Comparison of ENCODE assay signal across 33 mouse cellular contexts in genomic region chr8:74901765-74902164, GRCm38 (mm10). TPM values are rescaled to one million over a fixed set of nuclear protein-coding genes. Genes with fewer than 3 reads are reported as not detected.
"Had no signal": no experiment of that assay in that cellular context is flagged by ENCODE, and none has a peak within 500 bp of the region (broad histone marks: within the 10 kb centered on the region; RNA-seq: fewer than 3 reads in every experiment).

No protein-coding gene starts in this region.

- H3K4me2 ChIP-seq: heart, embryonic 12.5 days; hindbrain, embryonic 12.5 days; hindbrain, embryonic 14.5 days; limb, embryonic 12.5 days; liver, embryonic 11.5 days; liver, embryonic 13.5 days; liver, embryonic 15.5 days had no signal

- DNase-seq: gastrocnemius, postnatal 14 days; gastrocnemius, postnatal 36 days; heart, adult 18-20 months; heart, postnatal 10 days; heart, postnatal 4 days; kidney, adult 18-20 months; kidney, adult 8-10 months; kidney, postnatal 10 days; kidney, postnatal 25 days; kidney, postnatal 4 days; liver; liver, embryonic 13.5 days had no signal

- ATAC-seq: hindbrain, embryonic 16.5 days; inflammation-experienced regulatory T-cells, adult 6 months had no signal

- H3K27me3 ChIP-seq: heart, embryonic 12.5 days; hindbrain, embryonic 12.5 days; limb, embryonic 12.5 days; liver, embryonic 13.5 days; liver, embryonic 15.5 days had no signal

- H3K9ac ChIP-seq: heart, embryonic 12.5 days; hindbrain, embryonic 12.5 days; hindbrain, embryonic 14.5 days; limb, embryonic 12.5 days; liver, embryonic 13.5 days; liver, embryonic 15.5 days had no signal

- H3K36me3 ChIP-seq: heart, embryonic 10.5 days; heart, embryonic 12.5 days; hindbrain, embryonic 10.5 days; hindbrain, embryonic 12.5 days; limb, embryonic 10.5 days; limb, embryonic 12.5 days; liver, embryonic 13.5 days; liver, embryonic 15.5 days had no signal

- H3K4me3 ChIP-seq: heart, embryonic 10.5 days; heart, embryonic 12.5 days; hindbrain, embryonic 10.5 days; hindbrain, embryonic 12.5 days; left cerebral cortex, adult 2 months; limb, embryonic 10.5 days; limb, embryonic 12.5 days; liver, embryonic 13.5 days; liver, embryonic 15.5 days had no signal

- H3K9me3 ChIP-seq: heart, embryonic 10.5 days; heart, embryonic 12.5 days; hindbrain, embryonic 10.5 days; hindbrain, embryonic 12.5 days; limb, embryonic 10.5 days; limb, embryonic 12.5 days; liver, embryonic 13.5 days; liver, embryonic 15.5 days had no signal

- H3K27ac ChIP-seq: heart, embryonic 10.5 days; hindbrain, embryonic 10.5 days; hindbrain, embryonic 12.5 days; hindbrain, embryonic 14.5 days; left cerebral cortex, adult 2 months; limb, embryonic 10.5 days; limb, embryonic 12.5 days; liver, embryonic 13.5 days; liver, embryonic 15.5 days had no signal

- H3K4me1 ChIP-seq: hindbrain, embryonic 12.5 days; limb, embryonic 12.5 days; liver, embryonic 13.5 days; liver, embryonic 15.5 days had no signal

RNA-seq across cellular contexts. Expression of gene Isx, which starts 28.8 kb away (rescaled TPM):
- total RNA-seq: gastrocnemius, adult 18-20 months; gastrocnemius, adult 8-10 months; gastrocnemius, postnatal 14 days; gastrocnemius, postnatal 36 days; granulocyte monocyte progenitor cell, adult 5-6 weeks; heart, adult 18-20 months; heart, adult 8-10 months; layer of hippocampus, postnatal 10 days; layer of hippocampus, postnatal 25 days; left cerebral cortex, adult 2 months; left cerebral cortex, postnatal 14 days had no signal
- polyA plus RNA-seq: heart, embryonic 12.5 days; hindbrain, embryonic 10.5 days; hindbrain, embryonic 12.5 days; hindbrain, embryonic 14.5 days; hindbrain, embryonic 16.5 days; kidney, embryonic 14.5 days; kidney, embryonic 16.5 days; limb, embryonic 10.5 days; limb, embryonic 12.5 days; liver, embryonic 13.5 days; liver, embryonic 15.5 days had no signal
